Mouse (Mus musculus) ES-Bruce4 (cell line): Measurements from ENCODE around the gene H2-M10.1.
"Not testable (repeated sequence)": the region's sequence is repeated elsewhere in the genome, so short reads cannot be mapped to it uniquely, and the experiment has no call there.

ENCODE experiments used
- CTCF ChIP-seq: IDR thresholded peaks from one replicate; pipeline ENCODE4 v1.8.1; 2011; ENCODE audit warnings: low read depth, low read length
- EP300 ChIP-seq: IDR thresholded peaks from 2 replicates; pipeline ENCODE4 v1.6.1; 2011; ENCODE audit warnings: low read depth, low read length; ENCODE audit not compliant: insufficient read depth
- POLR2A ChIP-seq: IDR thresholded peaks from one replicate; pipeline ENCODE4 v1.8.1; 2011; ENCODE audit warnings: low read length; ENCODE audit not compliant: insufficient read depth

- not testable (repeated sequence) for TF ChIP-seq POLR2A, EP300
- peak; percentile 45 for TF ChIP-seq CTCF
Observed at GRCm38 (mm10) chr17:36308855-36309254, 17.1 kb downstream of the H2-M10.1 start.
